Mouse (Mus musculus) mature B cell (primary cell): ENCODE measurements around the gene H3f3a.

Experiments used
- in situ Hi-C: fragments of 300-500 bp; cut with MboI; formaldehyde crosslinking; loops from 2 replicates; pipeline ENCODE4 v1.14.3; 2019

Gene H3f3a

GRCm38 (mm10) chr1:180782906-180783579, 30.7 kb downstream of the H3f3a start:
- in situ Hi-C loops: no loop called here

- in situ Hi-C loops: no loop called here
Observed at GRCm38 (mm10) chr1:180781250-180781649, 32.5 kb downstream of the H3f3a start.

- in situ Hi-C loops: no loop called here
Observed at GRCm38 (mm10) chr1:180780291-180780690, 33.5 kb downstream of the H3f3a start.

GRCm38 (mm10) chr1:180778941-180779340, 34.8 kb downstream of the H3f3a start:
- in situ Hi-C loops: no loop called here

GRCm38 (mm10) chr1:180778403-180778754, 35.4 kb downstream of the H3f3a start:
- in situ Hi-C loops: no loop called here

- in situ Hi-C loops: no loop called here
Observed at GRCm38 (mm10) chr1:180777660-180778402, 35.9 kb downstream of the H3f3a start.

- in situ Hi-C loops: no loop called here
Observed at GRCm38 (mm10) chr1:180777289-180777659, 36.5 kb downstream of the H3f3a start.

GRCm38 (mm10) chr1:180776494-180776893, 37.2 kb downstream of the H3f3a start:
- in situ Hi-C loops: no loop called here

GRCm38 (mm10) chr1:180775849-180776493, 37.8 kb downstream of the H3f3a start:
- in situ Hi-C loops: no loop called here

GRCm38 (mm10) chr1:180775317-180775716, 38.4 kb downstream of the H3f3a start:
- in situ Hi-C loops: no loop called here

GRCm38 (mm10) chr1:180774664-180775063, 39.1 kb downstream of the H3f3a start:
- in situ Hi-C loops: no loop called here

- in situ Hi-C loops: no loop called here
Observed at GRCm38 (mm10) chr1:180772291-180772690, 41.5 kb downstream of the H3f3a start.

GRCm38 (mm10) chr1:180771722-180772121, 42.0 kb downstream of the H3f3a start:
- in situ Hi-C loops: no loop called here

- in situ Hi-C loops: no loop called here
Observed at GRCm38 (mm10) chr1:180771306-180771705, 42.4 kb downstream of the H3f3a start.

- in situ Hi-C loops: loop anchor here (10.0 kb wide), 1 partner anchor 334 kb away; no protein-coding TSS in a partner anchor
Observed at GRCm38 (mm10) chr1:180768334-180769168, 45.2 kb downstream of the H3f3a start.

GRCm38 (mm10) chr1:180767541-180768333, 46.0 kb downstream of the H3f3a start:
- in situ Hi-C loops: loop anchor here (10.0 kb wide), 1 partner anchor 333 kb away; no protein-coding TSS in a partner anchor

GRCm38 (mm10) chr1:180766557-180766956, 47.2 kb downstream of the H3f3a start:
- in situ Hi-C loops: loop anchor here (10.0 kb wide), 1 partner anchor 332 kb away; no protein-coding TSS in a partner anchor

GRCm38 (mm10) chr1:180765393-180765792, 48.4 kb downstream of the H3f3a start:
- in situ Hi-C loops: loop anchor here (10.0 kb wide), 1 partner anchor 331 kb away; no protein-coding TSS in a partner anchor

- in situ Hi-C loops: loop anchor here (5.0 to 10.0 kb wide), 2 partner anchors 47 to 329 kb away; no protein-coding TSS in a partner anchor
Observed at GRCm38 (mm10) chr1:180763828-180764227, 49.9 kb downstream of the H3f3a start.

GRCm38 (mm10) chr1:180763307-180763706, 50.4 kb downstream of the H3f3a start:
- in situ Hi-C loops: loop anchor here (5.0 to 10.0 kb wide), 2 partner anchors 46 to 329 kb away; no protein-coding TSS in a partner anchor

- in situ Hi-C loops: loop anchor here (5.0 to 10.0 kb wide), 2 partner anchors 45 to 328 kb away; no protein-coding TSS in a partner anchor
Observed at GRCm38 (mm10) chr1:180762679-180763078, 51.1 kb downstream of the H3f3a start.
